Mouse (Mus musculus) 3134 (cell line): ENCODE measurements around the gene Arhgap44.

ENCODE experiments used
- DNase-seq: peaks from one replicate; pipeline ENCODE4 v3.0.0-alpha.2; 2011; ENCODE audit warnings: low spot score; ENCODE audit not compliant: insufficient read length; ENCODE audit errors: extremely low read depth

Arhgap44 gene

DNA sequence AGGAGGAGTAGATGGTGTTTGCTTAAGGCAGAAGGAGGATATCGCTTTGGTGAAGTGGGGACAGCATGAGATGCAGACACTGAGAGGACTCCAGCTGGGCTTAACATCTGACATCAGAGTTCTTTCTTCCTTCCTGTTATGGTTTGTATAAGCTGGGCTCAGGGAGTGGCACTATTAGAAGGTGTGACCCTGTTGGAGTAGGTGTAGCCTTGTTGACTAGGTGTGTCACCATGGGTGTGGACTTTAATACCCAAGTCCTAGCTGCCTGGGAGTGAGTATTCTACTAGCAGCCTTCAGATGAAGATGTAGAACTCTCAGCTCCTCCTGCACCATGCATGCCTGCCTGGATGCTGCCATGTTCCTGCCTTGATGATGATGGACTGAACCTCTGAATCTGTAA, 146.0 kb downstream of the Arhgap44 start:
- no peak for DNase-seq

- DNase-seq: no peak
These were observed 148.9 kb downstream of the Arhgap44 start for GRCm38 (mm10) chr11:65013906-65014305.

- no peak for DNase-seq
These were observed 156.7 kb downstream of the Arhgap44 start for GRCm38 (mm10) chr11:65006047-65006446.

GRCm38 (mm10) chr11:65004836-65005235, 157.9 kb downstream of the Arhgap44 start:
- no peak for DNase-seq

- DNase-seq: no peak
These were observed 159.2 kb downstream of the Arhgap44 start for GRCm38 (mm10) chr11:65003611-65004010.

GRCm38 (mm10) chr11:65001729-65002128, 161.0 kb downstream of the Arhgap44 start:
- no peak for DNase-seq

- DNase-seq: no peak
These were observed 163.1 kb downstream of the Arhgap44 start for GRCm38 (mm10) chr11:64999685-65000084.

GRCm38 (mm10) chr11:64998439-64998838, 164.3 kb downstream of the Arhgap44 start:
- DNase-seq: no peak

DNA sequence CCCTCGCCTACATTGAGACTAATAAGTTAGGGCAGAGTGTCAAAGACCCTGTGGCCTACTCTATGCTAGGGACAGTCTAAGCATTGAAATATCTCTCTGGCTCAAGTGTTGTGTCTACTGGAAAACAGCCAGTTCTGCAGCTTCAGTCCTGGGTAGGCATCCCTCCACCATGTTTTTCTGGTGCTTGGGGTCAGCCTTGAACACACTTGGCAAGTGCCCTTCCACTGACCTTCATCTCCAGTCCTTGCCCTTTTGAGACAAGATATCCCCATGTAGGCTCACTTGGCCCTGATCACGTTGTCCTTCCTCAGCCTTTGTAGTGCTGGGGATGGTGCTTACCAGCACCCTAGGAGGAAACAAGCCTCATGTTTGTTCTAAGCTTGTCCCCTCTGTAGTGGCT, 174.2 kb downstream of the Arhgap44 start:
- DNase-seq: no peak

DNA sequence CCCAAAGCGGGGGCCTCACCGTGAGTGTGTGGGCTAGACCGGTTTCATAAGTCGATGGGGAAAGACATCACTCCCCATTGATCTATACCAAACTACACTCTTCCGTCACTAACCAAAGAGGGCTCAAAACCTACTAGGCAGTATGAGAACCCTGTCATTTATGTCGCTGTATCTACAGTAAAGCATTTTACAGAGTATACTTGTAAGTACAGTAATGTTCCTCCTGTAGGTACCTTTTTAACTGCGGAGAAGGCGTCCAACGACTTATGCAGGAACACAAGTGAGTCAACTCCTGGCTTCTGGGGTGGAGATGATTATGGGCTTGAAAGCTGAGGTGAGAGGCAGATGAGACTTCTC, 183.3 kb downstream of the Arhgap44 start:
- DNase-seq: no peak

DNA sequence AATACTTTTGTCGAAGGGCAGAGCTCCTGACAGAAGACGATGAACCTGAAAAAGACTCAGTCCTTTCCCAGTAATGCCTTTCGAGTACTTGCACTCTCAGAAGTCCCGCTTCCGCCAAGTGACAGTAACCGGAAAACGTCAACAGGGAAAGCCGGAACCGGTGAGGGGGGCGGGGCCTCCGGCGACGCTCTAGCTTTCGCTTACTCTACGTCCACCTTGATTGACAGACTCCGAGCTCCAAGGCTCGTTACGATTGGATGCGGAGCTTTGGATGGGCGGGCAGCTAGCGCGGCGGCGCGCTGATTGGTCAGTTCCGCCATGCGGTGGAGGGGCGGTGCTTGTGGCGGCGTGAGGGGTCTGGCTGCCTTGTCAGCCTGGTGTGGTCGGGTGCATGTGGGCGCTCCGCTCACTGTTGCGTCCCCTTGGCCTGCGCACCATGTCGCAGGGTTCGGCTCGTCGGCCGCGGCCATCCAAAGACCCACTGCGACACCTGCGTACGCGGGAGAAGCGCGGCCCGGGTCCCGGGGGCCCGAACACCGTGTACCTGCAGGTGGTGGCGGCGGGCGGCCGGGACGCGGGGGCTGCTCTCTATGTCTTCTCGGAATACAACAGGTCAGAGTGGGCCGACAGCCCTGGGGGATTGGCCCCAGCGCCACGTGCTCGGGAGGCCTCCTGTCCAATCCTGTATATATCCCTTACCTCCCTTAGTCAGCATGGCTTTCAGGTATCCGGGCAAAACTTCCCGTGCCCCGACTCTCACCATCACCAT, 183.9 kb downstream of the Arhgap44 start, which contains the start of gene Elac2:
Gene Elac2, plus strand, starts transcription at position 319 of the 769 bp plus-strand sequence.
- peak; percentile 100 for DNase-seq

- DNase-seq: no peak
These were observed 190.3 kb downstream of the Arhgap44 start for GRCm38 (mm10) chr11:64972418-64972817.

GRCm38 (mm10) chr11:64971471-64971988, 191.2 kb downstream of the Arhgap44 start:
- DNase-seq: no peak

DNA sequence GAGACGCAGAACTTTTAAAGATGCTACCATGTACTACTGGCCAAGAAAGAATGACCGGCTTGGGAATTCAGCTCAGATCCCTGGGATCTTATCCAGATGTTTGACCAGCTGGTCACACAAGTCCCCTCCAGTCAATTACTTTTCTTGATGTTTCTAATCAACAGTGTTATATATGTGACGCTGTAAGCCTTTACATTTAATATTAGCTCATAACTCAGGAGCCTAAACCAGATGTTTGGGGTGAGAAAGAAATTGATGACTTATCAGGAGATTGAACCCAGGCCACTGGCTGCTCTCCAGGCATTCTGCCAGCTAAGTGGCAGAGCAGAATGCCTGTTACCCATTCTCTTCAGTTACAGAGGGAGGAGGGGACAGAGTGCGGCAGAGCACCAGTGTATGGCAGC, 193.8 kb downstream of the Arhgap44 start:
- no peak for DNase-seq

- DNase-seq: peak; percentile 22
These were observed 194.3 kb downstream of the Arhgap44 start for GRCm38 (mm10) chr11:64968507-64968906.

DNA sequence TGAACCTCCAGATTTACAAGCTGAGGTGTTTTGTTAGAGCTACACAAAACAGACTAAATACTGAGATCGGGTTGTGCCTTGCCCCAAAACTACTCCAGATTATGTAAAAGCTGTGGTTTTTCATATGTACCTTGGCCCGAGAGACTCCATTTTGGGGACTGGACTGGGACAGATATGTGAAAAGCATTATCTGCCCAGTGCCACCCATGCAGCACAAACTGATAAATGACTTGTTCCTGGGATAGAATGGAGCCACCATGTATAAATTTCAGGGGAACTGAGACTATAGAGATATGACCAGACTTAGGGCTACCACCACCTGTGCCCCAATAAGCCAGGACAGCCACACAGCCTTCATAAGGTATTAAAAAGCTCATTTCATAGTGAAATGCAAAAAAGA, 200.1 kb downstream of the Arhgap44 start:
- DNase-seq: no peak

GRCm38 (mm10) chr11:64956962-64957729, 205.6 kb downstream of the Arhgap44 start:
- no peak for DNase-seq
